Mouse (Mus musculus) C2C12 (cell line): ENCODE data around the gene Fut11. TPM values are rescaled to one million over a fixed set of nuclear protein-coding genes. Genes with fewer than 3 reads are reported as not detected.
A peak's percentile ranks its signal among the peaks of the same experiment; 100 is the strongest.

Source experiments
- H3K27me3 ChIP-seq: one replicate; pipeline ENCODE4 v1.6.1; 2011; ENCODE audit not compliant: control insufficient read depth, insufficient read depth, insufficient read length
- H3K36me3 ChIP-seq: one replicate; pipeline ENCODE4 v1.6.1; 2011; ENCODE audit not compliant: control insufficient read depth, insufficient read depth
- H3K4me3 ChIP-seq: one replicate; pipeline ENCODE4 v1.5.1; 2011; ENCODE audit warnings: mild to moderate bottlenecking, control low read depth; ENCODE audit not compliant: poor library complexity, insufficient read depth, severe bottlenecking
- H3K79me2 ChIP-seq: one replicate; pipeline ENCODE4 v1.6.1; 2011; ENCODE audit not compliant: control insufficient read depth, insufficient read depth
- H3K79me3 ChIP-seq: one replicate; pipeline ENCODE4 v1.6.1; 2011; ENCODE audit warnings: low read depth, control low read depth
- H3ac ChIP-seq: one replicate; pipeline ENCODE3; 2011; ENCODE audit warnings: low read depth; ENCODE audit not compliant: control insufficient read depth, insufficient read length
- CEBPB ChIP-seq: IDR thresholded peaks from one replicate; pipeline ENCODE4 v1.6.1; 2011; ENCODE audit warnings: low read depth, mild to moderate bottlenecking, control low read depth, moderate library complexity
- CTCF ChIP-seq: IDR thresholded peaks from one replicate; pipeline ENCODE4 v1.5.1; 2011; ENCODE audit not compliant: control insufficient read depth, insufficient read depth, insufficient read length
- FOSL1 ChIP-seq: IDR thresholded peaks from one replicate; pipeline ENCODE4 v1.8.0; 2011; ENCODE audit warnings: mild to moderate bottlenecking, low read length; ENCODE audit not compliant: poor library complexity, insufficient read depth, severe bottlenecking
- MAX ChIP-seq: IDR thresholded peaks from one replicate; pipeline ENCODE4 v1.6.1; 2011; ENCODE audit warnings: mild to moderate bottlenecking, control low read depth
- MYOD1 ChIP-seq: IDR thresholded peaks from one replicate; pipeline ENCODE4 v1.6.1; 2011; ENCODE audit warnings: low read depth; ENCODE audit not compliant: control insufficient read depth, insufficient read length
- MYOG ChIP-seq: IDR thresholded peaks from one replicate; pipeline ENCODE4 v1.6.1; 2011; ENCODE audit not compliant: control insufficient read depth, insufficient read length; ENCODE audit errors: extremely low read depth
- USF1 ChIP-seq: IDR thresholded peaks from one replicate; pipeline ENCODE4 v1.6.1; 2011; ENCODE audit warnings: low read depth, mild to moderate bottlenecking, control low read depth, moderate library complexity
- polyA plus RNA-seq: library from polyadenylated mRNA; unstranded; fragments of >200 nt; fragmentation: generic; extraction: Trizol; gene quantifications from one replicate; pipeline ENCODE4 v1.2.1, GENCODE M21; 2012; ENCODE audit warnings: missing spikeins

Fut11 gene
- polyA plus RNA-seq, 1 experiment: 6.3 TPM

GRCm38 (mm10) chr14:20655731-20656130 is 39.0 kb upstream of the Fut11 start:
- H3K79me3 ChIP-seq: no peaks in the 10 kb centered on the region
- H3ac ChIP-seq: no peak overlapping the region
- H3K27me3 ChIP-seq: no peaks in the 10 kb centered on the region
- no peak for TF ChIP-seq FOSL1
- no peak for TF ChIP-seq MYOD1
- TF ChIP-seq CTCF: no peak
- no peak for TF ChIP-seq MAX
- TF ChIP-seq MYOG: no peak
- TF ChIP-seq CEBPB: no peak
- no peak for TF ChIP-seq USF1
- no peak overlapping the region for H3K4me3 ChIP-seq
- H3K36me3 ChIP-seq: no peaks in the 10 kb centered on the region
- no peaks in the 10 kb centered on the region for H3K79me2 ChIP-seq

GRCm38 (mm10) chr14:20656361-20656760 is 38.4 kb upstream of the Fut11 start, which contains the start of gene Myoz1:
Myoz1 (minus strand) TSS chr14:20656540.
- no peaks in the 10 kb centered on the region for H3K36me3 ChIP-seq
- H3K27me3 ChIP-seq: no peaks in the 10 kb centered on the region
- no peaks in the 10 kb centered on the region for H3K79me3 ChIP-seq
- H3K4me3 ChIP-seq: no peak within 1 kb of the TSS
- H3K79me2 ChIP-seq: no peaks in the 10 kb centered on the region
- H3ac ChIP-seq: no peak within 1 kb of the TSS
- TF ChIP-seq MAX (no peak), CTCF (no peak)

- TF ChIP-seq CTCF: peak; percentile 11
- TF ChIP-seq CEBPB: no peak
- peaks cover 2% of the 10 kb centered on the region for H3K79me3 ChIP-seq
- no peak overlapping the region for H3K4me3 ChIP-seq
- H3K36me3 ChIP-seq: no peaks in the 10 kb centered on the region
- no peaks in the 10 kb centered on the region for H3K27me3 ChIP-seq
- H3ac ChIP-seq: no peak overlapping the region
- H3K79me2 ChIP-seq: peaks cover 6% of the 10 kb centered on the region
Measured at GRCm38 (mm10) chr14:20658326-20658725, 36.4 kb upstream of the Fut11 start.

- H3ac ChIP-seq: no peak overlapping the region
- no peaks in the 10 kb centered on the region for H3K36me3 ChIP-seq
- H3K27me3 ChIP-seq: no peaks in the 10 kb centered on the region
- H3K79me2 ChIP-seq: peaks cover 10% of the 10 kb centered on the region
- no peak for TF ChIP-seq CTCF
- TF ChIP-seq MAX: no peak
- no peak for TF ChIP-seq MYOG
- no peak for TF ChIP-seq USF1
- TF ChIP-seq MYOD1: no peak
- TF ChIP-seq CEBPB: no peak
- no peak for TF ChIP-seq FOSL1
- no peak overlapping the region for H3K4me3 ChIP-seq
- peaks cover 2% of the 10 kb centered on the region for H3K79me3 ChIP-seq
Measured at GRCm38 (mm10) chr14:20658902-20659301, 35.9 kb upstream of the Fut11 start.

DNA sequence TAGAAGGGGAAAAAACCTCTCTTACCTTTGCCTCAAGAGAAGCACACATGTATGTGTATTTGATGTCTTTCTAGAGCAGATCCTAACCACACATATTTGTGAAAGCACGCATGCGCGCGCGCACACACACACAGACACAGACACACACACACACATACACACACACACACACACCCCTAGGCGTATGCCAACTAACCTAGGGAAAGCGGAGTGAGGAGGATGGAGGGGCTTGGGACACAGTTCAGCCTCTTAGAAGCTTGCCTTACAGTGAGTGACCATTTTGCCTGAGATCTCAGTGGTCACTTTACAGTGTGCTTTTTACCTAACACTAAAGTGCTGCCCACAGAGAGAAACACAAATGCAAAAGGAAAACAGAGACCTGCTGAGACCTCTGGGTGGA is 35.1 kb upstream of the Fut11 start:
- TF ChIP-seq MAX: no peak
- no peak overlapping the region for H3ac ChIP-seq
- no peaks in the 10 kb centered on the region for H3K27me3 ChIP-seq
- H3K4me3 ChIP-seq: no peak overlapping the region
- H3K79me2 ChIP-seq: peaks cover 10% of the 10 kb centered on the region
- H3K79me3 ChIP-seq: peaks cover 2% of the 10 kb centered on the region
- no peaks in the 10 kb centered on the region for H3K36me3 ChIP-seq

DNA sequence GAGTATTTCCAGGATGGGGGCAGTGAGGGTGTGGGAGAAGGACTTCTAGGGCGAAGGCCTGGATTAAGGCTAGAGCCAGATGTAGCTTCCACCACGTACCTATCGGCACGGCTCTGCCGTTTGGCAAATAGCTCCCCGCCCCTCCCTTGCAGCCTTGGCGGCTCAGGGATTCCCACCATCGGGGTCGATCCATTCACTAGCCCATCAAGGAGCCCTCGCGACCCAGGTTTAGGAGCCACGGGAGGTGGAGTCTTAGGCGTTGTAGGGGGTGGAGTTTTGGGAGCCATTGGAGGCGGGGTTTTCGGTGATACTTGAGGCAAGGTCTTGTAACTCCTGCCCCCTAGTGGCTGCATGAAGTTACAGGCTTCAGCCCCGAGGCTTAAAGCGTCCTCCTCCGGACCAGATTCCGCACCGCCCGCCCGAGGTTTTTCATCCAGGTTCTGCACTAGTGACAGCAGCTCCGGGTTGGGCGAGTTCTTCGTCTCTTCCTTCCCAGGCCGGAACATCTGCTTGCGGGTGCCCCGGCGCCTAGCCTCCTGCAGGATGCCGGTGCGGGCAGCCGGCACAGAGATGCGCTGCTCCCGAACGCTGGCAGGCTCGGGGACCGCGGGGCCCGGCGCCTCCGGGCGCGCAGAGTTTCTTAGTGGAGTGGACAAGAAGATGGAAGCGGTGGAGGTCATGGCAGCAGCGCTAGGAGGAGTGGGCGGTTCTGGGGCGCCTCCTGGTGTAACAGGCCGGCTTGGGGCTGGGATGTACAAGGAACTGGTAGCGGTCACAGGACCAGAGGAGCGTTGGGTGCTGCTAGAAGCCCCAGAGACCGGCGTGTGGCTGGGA is 33.7 kb upstream of the Fut11 start:
- TF ChIP-seq CEBPB (no peak), MAX (no peak), MYOG (no peak), USF1 (no peak), MYOD1 (no peak), FOSL1 (no peak), CTCF (peak; percentile 68)
- H3ac ChIP-seq: peak overlapping the region; percentile 67
- peaks cover 2% of the 10 kb centered on the region for H3K79me3 ChIP-seq
- H3K27me3 ChIP-seq: no peaks in the 10 kb centered on the region
- H3K79me2 ChIP-seq: peaks cover 10% of the 10 kb centered on the region
- H3K4me3 ChIP-seq: peak overlapping the region; percentile 34
- no peaks in the 10 kb centered on the region for H3K36me3 ChIP-seq
